Mouse (Mus musculus) ovary, postnatal 14 days (tissue): ENCODE measurements at regions not wholly inside any gene's neighbourhood (a gene's known extent, or its start where the extent isn't known, plus 50 kb on each side); places are given as distances from the start of the nearest gene placed in this dataset.
A peak's percentile ranks its signal among the peaks of the same experiment; 100 is the strongest.

ENCODE experiments used
- DNase-seq: peaks from one replicate; pipeline ENCODE4 v3.0.0; 2022; ENCODE audit warnings: low spot score

GRCm38 (mm10) chr1:128975586-128975985, 297.5 kb upstream of the Thsd7b start:
- DNase-seq: no peak

GRCm38 (mm10) chr1:128951436-128951835, 321.7 kb upstream of the Thsd7b start:
- no peak for DNase-seq

- no peak for DNase-seq
These were observed 322.6 kb upstream of the Thsd7b start for GRCm38 (mm10) chr1:128950512-128950911.

- DNase-seq: no peak
These were observed 322.7 kb upstream of the Cxcr4 start for GRCm38 (mm10) chr1:128914811-128915210.

GRCm38 (mm10) chr1:128912532-128912931, 320.4 kb upstream of the Cxcr4 start:
- no peak for DNase-seq

GRCm38 (mm10) chr1:128907566-128907965, 315.5 kb upstream of the Cxcr4 start:
- DNase-seq: no peak

GRCm38 (mm10) chr1:128898025-128898424, 305.9 kb upstream of the Cxcr4 start:
- DNase-seq: no peak

GRCm38 (mm10) chr1:128894546-128894945, 302.5 kb upstream of the Cxcr4 start:
- DNase-seq: no peak

- no peak for DNase-seq
These were observed 286.2 kb upstream of the Cxcr4 start for GRCm38 (mm10) chr1:128878291-128878690.

GRCm38 (mm10) chr1:128875289-128875688, 283.2 kb upstream of the Cxcr4 start:
- peak; percentile 25 for DNase-seq

GRCm38 (mm10) chr1:128874190-128874589, 282.1 kb upstream of the Cxcr4 start:
- no peak for DNase-seq

GRCm38 (mm10) chr1:128868761-128869160, 276.7 kb upstream of the Cxcr4 start:
- DNase-seq: no peak

- DNase-seq: no peak
These were observed 268.4 kb upstream of the Cxcr4 start for GRCm38 (mm10) chr1:128860537-128860936.

GRCm38 (mm10) chr1:128860094-128860493, 268.0 kb upstream of the Cxcr4 start:
- DNase-seq: no peak

GRCm38 (mm10) chr1:128858661-128859060, 266.6 kb upstream of the Cxcr4 start:
- no peak for DNase-seq

GRCm38 (mm10) chr1:128856933-128857332, 264.8 kb upstream of the Cxcr4 start:
- DNase-seq: no peak

GRCm38 (mm10) chr1:128854649-128855048, 262.6 kb upstream of the Cxcr4 start:
- DNase-seq: no peak

GRCm38 (mm10) chr1:128853286-128853685, 261.2 kb upstream of the Cxcr4 start:
- DNase-seq: no peak

GRCm38 (mm10) chr1:128837361-128837760, 245.3 kb upstream of the Cxcr4 start:
- DNase-seq: no peak

GRCm38 (mm10) chr1:128835510-128835909, 243.4 kb upstream of the Cxcr4 start:
- DNase-seq: no peak

- no peak for DNase-seq
These were observed 241.1 kb upstream of the Cxcr4 start for GRCm38 (mm10) chr1:128833096-128833715.

GRCm38 (mm10) chr1:128832201-128832883, 240.2 kb upstream of the Cxcr4 start:
- DNase-seq: peak; percentile 82

- no peak for DNase-seq
These were observed 238.7 kb upstream of the Cxcr4 start for GRCm38 (mm10) chr1:128830671-128831240.
